In genomic region chr16:89972854-89973487, GRCm38 (mm10) we compare ENCODE assay signal across 13 mouse cellular contexts.
DNase-seq lines count a peak whose midpoint lies in the region; ATAC-seq and TF ChIP-seq lines count a peak whose summit lies in the region.
"Had no signal": no experiment of that assay in that cellular context is flagged by ENCODE, and none has a peak within 500 bp of the region (broad histone marks: within the 10 kb centered on the region; RNA-seq: fewer than 3 reads in every experiment).

No protein-coding gene starts in this region.

- no peak for TF ChIP-seq CTCF in lung, postnatal 0 days (IDR thresholded peaks at IDR 0.05)

- DNase-seq in limb, embryonic 10.5 days (ENCODE audit: low spot score), result no peak
- DNase-seq in brain, adult 2 months (ENCODE audit: low read depth, low spot score), result peak; percentile 83
- peak; percentile 63 for DNase-seq in naive thymus-derived CD4-positive, alpha-beta T cell, adult 2 months (ENCODE audit: low read depth)
- no peak for DNase-seq in spleen, postnatal 4 days (ENCODE audit: low spot score in 2 of 2)
- no peak for DNase-seq in lung, postnatal 0 days (ENCODE audit: low spot score)
- DNase-seq: heart, adult 18-20 months; heart, postnatal 4 days; kidney, postnatal 10 days; liver, embryonic 13.5 days had no signal

- H3K4me2 ChIP-seq in limb, embryonic 15.5 days, result no peak overlapping the region
- no peak overlapping the region for H3K4me2 ChIP-seq in neural tube, embryonic 15.5 days
- H3K4me2 ChIP-seq in lung, postnatal 0 days (replicated peaks; ENCODE audit: low read depth, low read length), result no peak overlapping the region
- H3K4me2 ChIP-seq: forebrain, embryonic 12.5 days; liver, embryonic 13.5 days had no signal

- H3K27ac ChIP-seq in limb, embryonic 15.5 days, result 0 out of 2 replicates have a peak overlapping the region, but pooled peaks have one; percentile 34
- no peak overlapping the region for H3K27ac ChIP-seq in limb, embryonic 10.5 days
- no peak overlapping the region for H3K27ac ChIP-seq in neural tube, embryonic 15.5 days (replicated peaks)
- H3K27ac ChIP-seq in lung, postnatal 0 days (ENCODE audit: low read length), result no peak overlapping the region
- H3K27ac ChIP-seq: forebrain, embryonic 12.5 days; liver, embryonic 13.5 days had no signal

- H3K27me3 ChIP-seq in limb, embryonic 15.5 days, result no peaks in the 10 kb centered on the region
- no peaks in the 10 kb centered on the region for H3K27me3 ChIP-seq in limb, embryonic 10.5 days (ENCODE audit: low read depth, poor library complexity, severe bottlenecking)
- H3K27me3 ChIP-seq in neural tube, embryonic 15.5 days (replicated peaks), result no peaks in the 10 kb centered on the region
- no peaks in the 10 kb centered on the region for H3K27me3 ChIP-seq in lung, postnatal 0 days (replicated peaks; ENCODE audit: insufficient read depth, low read length)
- H3K27me3 ChIP-seq: forebrain, embryonic 12.5 days; liver, embryonic 13.5 days had no signal

- peaks cover 13% of the 10 kb centered on the region for H3K4me1 ChIP-seq in limb, embryonic 15.5 days
- peaks cover 14% of the 10 kb centered on the region for H3K4me1 ChIP-seq in limb, embryonic 10.5 days
- no peaks in the 10 kb centered on the region for H3K4me1 ChIP-seq in neural tube, embryonic 15.5 days
- no peaks in the 10 kb centered on the region for H3K4me1 ChIP-seq in lung, postnatal 0 days (ENCODE audit: insufficient read depth, low read depth, low read length)

- no peak for ATAC-seq in limb, embryonic 15.5 days (ENCODE audit: insufficient number of reproducible peaks, low FRiP score, low TSS enrichment, low read depth)
- peak; percentile 95 for ATAC-seq in CD4-positive, CD25-positive, alpha-beta regulatory T cell, adult 4 months
- no peak for ATAC-seq in neural tube, embryonic 15.5 days (ENCODE audit: low FRiP score)
- no peak for ATAC-seq in lung, postnatal 0 days

- no peak for TF ChIP-seq EP300 in lung, postnatal 0 days (IDR thresholded peaks at IDR 0.05)

- H3K9me3 ChIP-seq in limb, embryonic 15.5 days, result no peaks in the 10 kb centered on the region
- H3K9me3 ChIP-seq in limb, embryonic 10.5 days (replicated peaks), result no peaks in the 10 kb centered on the region
- no peaks in the 10 kb centered on the region for H3K9me3 ChIP-seq in neural tube, embryonic 15.5 days (replicated peaks)
- H3K9me3 ChIP-seq in lung, postnatal 0 days (ENCODE audit: low read length), result no peaks in the 10 kb centered on the region
- H3K9me3 ChIP-seq: forebrain, embryonic 12.5 days; liver, embryonic 13.5 days had no signal

- no peaks in the 10 kb centered on the region for H3K36me3 ChIP-seq in limb, embryonic 15.5 days
- 0 out of 2 replicates have a peak, but pooled peaks cover 7% of the 10 kb centered on the region for H3K36me3 ChIP-seq in limb, embryonic 10.5 days
- no peaks in the 10 kb centered on the region for H3K36me3 ChIP-seq in neural tube, embryonic 15.5 days
- no peaks in the 10 kb centered on the region for H3K36me3 ChIP-seq in lung, postnatal 0 days (ENCODE audit: insufficient read depth, low read length)
- H3K36me3 ChIP-seq: forebrain, embryonic 12.5 days; liver, embryonic 13.5 days had no signal

- no peak overlapping the region for H3K4me3 ChIP-seq in limb, embryonic 15.5 days
- no peak overlapping the region for H3K4me3 ChIP-seq in limb, embryonic 10.5 days
- no peak overlapping the region for H3K4me3 ChIP-seq in neural tube, embryonic 15.5 days (replicated peaks)
- no peak overlapping the region for H3K4me3 ChIP-seq in lung, postnatal 0 days (ENCODE audit: low read depth, low read length)
- H3K4me3 ChIP-seq: forebrain, embryonic 12.5 days; liver, embryonic 13.5 days had no signal

- 76% methylated on average over 15 of the region's 15 CpGs for WGBS in limb, embryonic 15.5 days
- 93% methylated on average over 15 of the region's 15 CpGs for WGBS in limb, embryonic 10.5 days
- 93% methylated on average over 15 of the region's 15 CpGs for WGBS in neural tube, embryonic 15.5 days
- WGBS in lung, postnatal 0 days, result 88% methylated on average over 15 of the region's 15 CpGs

- H3K9ac ChIP-seq in limb, embryonic 15.5 days, result no peak overlapping the region
- H3K9ac ChIP-seq in neural tube, embryonic 15.5 days (replicated peaks), result no peak overlapping the region
- no peak overlapping the region for H3K9ac ChIP-seq in lung, postnatal 0 days (replicated peaks; ENCODE audit: low read depth)
- H3K9ac ChIP-seq: forebrain, embryonic 12.5 days; liver, embryonic 13.5 days had no signal

Comparison
In these comparisons a context has a peak if more than half of its experiments do, and no peak if none do; other contexts are left out.
1. DNase-seq: peak in brain, adult 2 months (single experiment) and naive thymus-derived CD4-positive, alpha-beta T cell, adult 2 months (single experiment); none in limb, embryonic 10.5 days (single experiment), spleen, postnatal 4 days (0 of 2) and lung, postnatal 0 days (single experiment).